Mouse (Mus musculus) neutrophil, adult 5-6 weeks (primary cell): Measurements from ENCODE around the gene Ndst2. TPM values are rescaled to one million over a fixed set of nuclear protein-coding genes. Genes with fewer than 3 reads are reported as not detected.
"Not testable (repeated sequence)": the region's sequence is repeated elsewhere in the genome, so short reads cannot be mapped to it uniquely, and the experiment has no call there.

Experiments
- ATAC-seq: fragments of 151-379, 151-347 bp; 2 replicates; pipeline ENCODE4 v1.8.0; 2017; ENCODE audit warnings: mild to moderate bottlenecking, moderate TSS enrichment; ENCODE audit not compliant: insufficient number of reproducible peaks, poor library complexity, low FRiP score, severe bottlenecking; ENCODE audit errors: extremely low read depth
- total RNA-seq: library from RNA; stranded (forward); fragments of 200-1000 nt; gene quantifications from 2 replicates; pipeline ENCODE4 v1.2.3, GENCODE M21; 2017

The Ndst2 gene
- total RNA-seq, 1 experiment from 2014 or later, result 21.4 TPM

- ATAC-seq, result peak; percentile 80
Measured at GRCm38 (mm10) chr14:20707201-20708190, 26.9 kb downstream of the Ndst2 start, which contains the start of gene Zswim8. Zswim8 (plus strand) TSS chr14:20707552.

GRCm38 (mm10) chr14:20703461-20703860 is 30.9 kb downstream of the Ndst2 start:
- ATAC-seq, result not testable (repeated sequence)

- ATAC-seq, result peak; percentile 74
Measured at GRCm38 (mm10) chr14:20702741-20703381, 31.5 kb downstream of the Ndst2 start, which contains the start of gene Chchd1. Chchd1 (plus strand) TSS chr14:20703006.

- no peak for ATAC-seq
Measured at GRCm38 (mm10) chr14:20702096-20702740, 32.1 kb downstream of the Ndst2 start.

- ATAC-seq, result no peak
Measured at GRCm38 (mm10) chr14:20701554-20701953, 32.8 kb downstream of the Ndst2 start.

- ATAC-seq, result no peak
Measured at GRCm38 (mm10) chr14:20700362-20700761, 34.0 kb downstream of the Ndst2 start.

GRCm38 (mm10) chr14:20698515-20698914 is 35.8 kb downstream of the Ndst2 start:
- ATAC-seq, result no peak

GRCm38 (mm10) chr14:20696986-20697385 is 37.4 kb downstream of the Ndst2 start:
- ATAC-seq, result no peak

GRCm38 (mm10) chr14:20695761-20696520 is 38.4 kb downstream of the Ndst2 start:
- ATAC-seq, result no peak

- ATAC-seq, result peak; percentile 55
Measured at GRCm38 (mm10) chr14:20694884-20695760, 39.2 kb downstream of the Ndst2 start, which contains the start of gene Fut11. Fut11 (plus strand) TSS chr14:20694968.

- ATAC-seq, result no peak
Measured at GRCm38 (mm10) chr14:20694185-20694883, 40.0 kb downstream of the Ndst2 start.

- ATAC-seq, result no peak
Measured at GRCm38 (mm10) chr14:20693589-20694101, 40.7 kb downstream of the Ndst2 start.

- no peak for ATAC-seq
Measured at GRCm38 (mm10) chr14:20691772-20692171, 42.6 kb downstream of the Ndst2 start.

- ATAC-seq, result no peak
Measured at GRCm38 (mm10) chr14:20689009-20689408, 45.4 kb downstream of the Ndst2 start.

- no peak for ATAC-seq
Measured at GRCm38 (mm10) chr14:20686576-20686975, 47.8 kb downstream of the Ndst2 start.

GRCm38 (mm10) chr14:20682498-20682897 is 51.9 kb downstream of the Ndst2 start:
- ATAC-seq, result peak; percentile 66; the same call in 1 of the 2 replicates

- no peak for ATAC-seq
Measured at GRCm38 (mm10) chr14:20681742-20682141, 52.6 kb downstream of the Ndst2 start.
